Mouse (Mus musculus): ENCODE measurements around the gene Sult6b1.

The Sult6b1 gene

DNA sequence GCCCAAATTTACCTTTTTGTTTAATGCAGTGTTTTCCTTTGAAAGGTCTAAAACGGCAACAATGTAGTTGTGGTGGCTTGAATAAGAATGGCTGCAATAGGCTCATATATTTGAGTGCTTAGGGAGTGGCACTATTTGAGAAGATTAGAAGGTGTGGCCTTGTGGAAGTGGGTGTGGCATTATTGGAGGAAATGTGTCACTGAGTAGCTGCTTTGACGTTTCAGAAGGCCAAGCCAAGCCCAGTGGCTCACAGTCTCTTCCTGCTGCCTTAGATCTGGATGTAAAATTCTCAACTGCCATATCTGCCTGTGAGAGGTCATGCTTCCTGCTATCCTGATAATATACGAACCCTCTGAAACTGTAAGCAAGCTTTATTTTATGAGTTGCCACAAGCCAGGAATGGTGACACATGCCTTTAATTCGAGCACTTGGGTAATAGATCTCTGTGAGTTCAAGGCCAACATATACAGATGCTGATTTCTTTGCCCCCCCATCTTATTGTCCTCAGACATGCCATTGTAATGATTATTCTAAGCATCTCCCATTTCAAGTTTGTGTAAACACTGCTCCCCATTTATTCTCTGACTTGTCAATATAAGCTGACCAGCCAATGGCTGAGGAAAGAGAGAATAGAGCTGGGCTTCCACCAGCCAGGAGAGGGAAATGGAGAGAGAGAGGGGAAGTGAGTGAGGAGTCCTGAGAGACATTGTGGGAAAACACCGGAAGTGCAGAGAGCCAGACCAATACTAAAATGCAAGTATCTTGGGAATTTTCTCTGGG, 21.3 kb downstream of the Sult6b1 start:
- ATAC-seq (ENCODE audit: insufficient number of reproducible peaks, low FRiP score, low TSS enrichment) = no peak

DNA sequence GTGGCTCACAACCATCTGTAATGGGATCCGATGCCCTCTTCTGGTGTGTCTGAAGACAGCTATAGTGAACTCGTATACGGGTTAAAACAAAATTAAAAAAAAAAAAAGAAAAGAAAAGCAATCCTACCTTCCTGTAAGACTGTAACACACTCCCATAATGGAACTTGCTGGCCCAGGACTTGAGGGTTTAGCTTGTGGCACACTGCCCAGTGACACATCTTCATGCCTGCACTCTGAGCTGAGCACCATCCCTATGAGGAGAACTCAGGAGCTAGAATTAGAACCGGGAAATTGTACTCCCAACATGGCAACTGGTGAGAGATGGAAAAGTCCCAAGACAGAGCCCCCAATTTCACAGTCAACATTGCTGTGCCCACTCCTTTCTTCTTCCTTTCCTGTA, 23.5 kb downstream of the Sult6b1 start:
- no peak for ATAC-seq (ENCODE audit: insufficient number of reproducible peaks, low FRiP score, low TSS enrichment)

DNA sequence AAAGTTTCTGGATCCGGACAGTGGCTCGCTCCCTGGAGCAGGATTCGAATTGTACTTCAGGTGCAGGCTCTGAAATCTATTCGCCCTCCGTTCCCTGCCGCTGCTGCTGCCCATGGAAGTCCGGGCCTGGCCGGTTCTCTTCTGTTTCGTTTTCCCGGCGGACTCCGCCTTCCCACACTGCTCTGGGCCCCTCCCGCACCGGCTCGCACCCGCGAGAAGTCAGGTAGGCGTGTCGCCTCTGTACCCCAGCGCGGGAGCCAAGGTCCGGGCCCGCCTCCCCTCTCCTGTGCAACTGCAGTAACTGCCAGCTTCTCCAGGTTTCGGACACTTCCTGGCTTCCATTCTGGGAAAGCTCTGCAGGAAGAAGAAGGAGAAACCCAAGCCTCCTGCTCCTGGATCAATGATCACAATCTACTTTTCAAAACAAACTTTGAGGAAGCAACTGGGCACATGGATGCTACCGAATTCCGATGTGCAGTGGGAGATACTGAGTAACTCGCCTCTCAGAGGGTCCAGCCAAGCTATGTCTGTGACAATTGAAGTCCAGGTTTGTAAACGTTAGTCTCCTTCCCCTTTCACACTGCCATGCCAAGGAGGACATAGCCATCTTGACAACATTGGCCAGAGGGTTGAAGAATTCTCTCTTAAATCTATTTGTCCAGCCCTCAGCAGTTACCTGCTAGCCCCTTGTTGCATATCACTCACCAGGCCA, 24.2 kb downstream of the Sult6b1 start, which contains the start of gene Eif2ak2:
Gene Eif2ak2 (minus strand): TSS at position 173 of the 712 bp plus-strand sequence.
- ATAC-seq (ENCODE audit: insufficient number of reproducible peaks, low FRiP score, low TSS enrichment) = peak; percentile 84

DNA sequence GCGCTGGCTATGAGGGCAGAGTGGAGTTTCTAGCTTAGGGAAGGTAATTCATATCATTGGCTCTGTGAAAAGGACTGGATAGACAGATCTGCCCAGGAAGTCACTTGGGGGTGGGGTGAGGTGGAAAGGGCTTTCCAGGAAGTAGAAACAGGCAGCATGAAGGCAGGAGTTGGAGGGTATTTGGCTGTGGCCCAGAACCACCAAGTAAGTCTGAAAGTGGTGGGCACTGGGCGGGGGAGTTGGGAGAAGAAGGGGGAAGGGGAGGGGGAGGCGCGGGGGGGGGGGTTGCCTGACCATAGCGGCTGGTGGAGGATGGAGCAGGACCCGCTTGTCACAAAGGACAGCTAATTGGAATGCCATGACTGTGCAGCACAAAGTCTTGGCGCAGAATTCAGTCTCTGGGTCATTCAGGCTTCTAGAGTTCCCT, 24.9 kb downstream of the Sult6b1 start:
- ATAC-seq (ENCODE audit: insufficient number of reproducible peaks, low FRiP score, low TSS enrichment) = peak; percentile 28; the same call in 1 of the 2 replicates

DNA sequence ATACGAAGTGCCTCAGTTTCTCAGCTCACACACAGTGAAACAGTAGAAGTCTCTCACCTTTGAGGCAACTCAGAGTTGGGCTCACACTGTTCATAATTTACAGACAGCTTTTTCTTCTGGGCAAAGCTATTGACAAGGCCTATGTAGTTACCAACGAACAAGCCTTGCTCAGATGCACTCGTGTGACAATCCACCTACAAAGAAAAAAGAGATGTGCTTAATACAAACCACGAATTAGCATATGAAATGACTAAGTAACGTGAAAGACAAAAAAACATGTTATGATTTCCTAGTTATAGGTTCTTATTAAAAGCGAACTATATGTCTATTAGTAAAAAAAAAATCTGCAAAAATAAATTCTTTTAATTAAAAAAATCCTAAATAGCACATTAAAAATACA, 32.9 kb downstream of the Sult6b1 start:
- ATAC-seq (ENCODE audit: insufficient number of reproducible peaks, low FRiP score, low TSS enrichment) = no peak

DNA sequence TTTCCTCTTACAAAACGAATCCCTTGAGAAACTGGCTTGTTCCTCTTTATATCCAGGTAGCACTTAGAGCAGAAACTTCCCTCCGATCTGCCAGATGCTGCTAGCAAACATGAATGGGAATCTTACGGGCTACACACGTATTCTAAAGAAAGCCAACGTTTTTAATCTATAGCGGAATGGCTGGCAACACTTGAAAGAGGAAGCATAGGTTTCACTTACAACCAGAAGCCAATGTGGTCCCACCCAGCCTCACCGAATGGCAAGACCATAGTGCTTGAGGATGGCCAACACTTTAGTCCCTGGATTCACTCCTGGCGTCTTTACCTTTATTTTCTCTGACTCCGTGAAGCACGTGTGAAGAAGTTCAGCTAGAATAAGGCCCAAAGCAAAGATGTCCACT, 50.5 kb downstream of the Sult6b1 start:
- ATAC-seq (ENCODE audit: insufficient number of reproducible peaks, low FRiP score, low TSS enrichment) = no peak

DNA sequence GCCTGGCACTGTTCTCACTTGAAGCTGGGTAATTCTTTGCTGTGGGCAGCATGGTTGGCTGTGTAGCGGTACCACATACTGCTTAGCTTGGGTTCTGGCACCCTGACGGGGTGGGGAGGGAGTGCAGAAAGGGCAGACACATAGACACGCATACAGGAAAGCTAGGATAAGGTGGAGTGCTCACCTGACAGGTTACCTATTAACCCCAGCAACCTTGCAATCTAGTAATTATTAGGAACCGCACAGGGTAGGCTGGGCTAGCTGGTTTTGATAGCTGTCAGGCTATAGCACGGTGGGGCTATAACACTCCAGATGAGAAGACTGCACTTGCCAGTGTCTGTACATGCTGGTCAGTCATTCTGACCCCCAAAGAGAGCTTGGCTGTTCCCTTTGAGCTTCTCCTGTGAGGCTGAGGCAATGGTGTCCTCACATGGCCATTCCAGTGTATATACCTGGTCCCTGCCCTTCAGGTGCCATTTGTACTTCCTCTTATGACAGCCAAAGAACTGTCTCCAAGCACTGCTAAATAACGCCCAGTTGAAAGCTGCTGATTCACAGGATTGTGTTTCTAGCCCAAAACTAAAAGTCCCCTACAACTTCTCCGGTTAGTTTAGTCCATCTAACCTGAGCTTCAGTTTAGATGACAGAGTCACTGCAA, 64.4 kb downstream of the Sult6b1 start:
- ATAC-seq (ENCODE audit: insufficient number of reproducible peaks, low FRiP score, low TSS enrichment) = no peak

DNA sequence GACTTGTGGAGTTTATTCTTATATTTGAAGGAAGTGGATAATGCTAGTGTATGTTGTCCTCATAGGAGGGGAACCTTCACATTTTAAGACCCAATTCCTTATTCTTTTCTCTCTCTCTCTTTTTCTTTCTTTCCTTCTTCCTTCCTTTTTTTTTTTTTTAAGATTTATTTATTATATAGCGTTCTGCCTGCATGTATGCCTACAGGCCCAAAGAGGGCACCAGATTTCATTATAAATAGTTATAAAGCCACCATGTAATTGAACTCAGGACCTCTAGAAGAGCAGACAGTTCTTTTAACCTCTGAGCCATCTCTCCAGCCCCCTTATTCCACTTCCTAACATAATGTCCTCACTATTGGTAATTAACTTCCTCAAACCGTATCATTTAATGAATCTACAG, 70.7 kb downstream of the Sult6b1 start:
- ATAC-seq (ENCODE audit: insufficient number of reproducible peaks, low FRiP score, low TSS enrichment) = no peak

DNA sequence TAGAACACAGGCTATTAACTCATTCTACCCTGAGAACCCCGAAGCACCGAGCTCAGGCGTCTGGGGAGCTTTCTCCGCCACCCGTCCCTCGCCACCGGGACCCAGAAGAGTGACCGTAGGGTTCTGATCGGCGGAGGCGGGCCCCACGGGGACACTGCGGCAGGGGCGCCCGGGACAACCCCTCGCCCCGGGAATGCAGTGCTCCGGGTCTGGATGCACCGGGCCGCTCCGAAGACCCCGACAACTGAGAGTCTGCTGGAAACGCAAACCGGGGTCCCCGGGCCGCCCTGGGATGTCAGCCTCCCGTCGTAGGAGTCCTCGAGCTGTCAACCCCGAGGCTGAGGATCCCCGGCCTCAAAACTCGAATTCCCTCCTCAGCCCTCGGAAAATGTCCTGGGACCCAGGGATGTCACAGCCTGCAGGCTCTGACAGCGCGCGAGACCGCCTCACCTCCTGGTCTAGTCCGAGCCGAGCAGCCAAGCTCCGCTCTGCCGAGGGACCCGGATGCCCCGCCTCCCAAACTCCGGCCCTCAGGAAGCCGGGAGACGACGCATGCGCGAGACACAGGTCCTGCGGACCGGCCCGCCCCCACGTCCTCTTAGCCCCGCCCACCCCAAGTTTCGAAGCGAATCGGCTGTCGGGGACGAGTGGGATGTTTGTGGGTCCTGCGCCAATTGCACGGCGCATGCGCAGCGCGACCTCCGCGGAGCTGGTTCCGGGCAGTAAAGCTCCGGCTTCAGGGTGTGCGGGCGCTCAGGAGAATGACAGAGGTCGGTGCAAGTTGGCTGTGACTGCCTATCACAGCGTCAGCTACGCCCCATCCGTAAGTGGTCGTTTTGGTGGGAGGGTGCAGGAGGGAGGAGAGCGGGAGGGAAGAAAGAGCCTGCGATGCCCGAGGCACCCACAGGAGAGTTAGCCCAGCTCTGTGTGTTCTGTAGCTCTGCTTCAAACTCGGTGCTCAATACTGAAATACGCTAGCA, 71.6 kb downstream of the Sult6b1 start, which contains the start of the genes Heatr5b and Gpatch11:
Gene Heatr5b (minus strand): TSS at position 509 of the 980 bp plus-strand sequence.
Gene Gpatch11 (plus strand): TSS at position 712 of the 980 bp plus-strand sequence.
- ATAC-seq (ENCODE audit: insufficient number of reproducible peaks, low FRiP score, low TSS enrichment) = peak; percentile 93
